Mouse (Mus musculus): ENCODE measurements around the gene Cdhr2.
A peak's percentile ranks its signal among the peaks of the same experiment; 100 is the strongest.

Gene Cdhr2

GRCm38 (mm10) chr13:54701243-54701642 is at the start of gene Cdhr2:
Gene Cdhr2 (plus strand): TSS chr13:54701461.
- no peak for DNase-seq (ENCODE audit: low spot score in 2 of 2)

GRCm38 (mm10) chr13:54660877-54661276 is 40.4 kb upstream of the Cdhr2 start:
- no peak for DNase-seq (ENCODE audit: low spot score in 2 of 2)

- no peak for DNase-seq (ENCODE audit: low spot score in 2 of 2)
These were observed 39.9 kb upstream of the Cdhr2 start for GRCm38 (mm10) chr13:54661358-54661757.

- DNase-seq (ENCODE audit: low spot score in 2 of 2) = no peak
These were observed 37.3 kb upstream of the Cdhr2 start for GRCm38 (mm10) chr13:54663999-54664398.

- DNase-seq (ENCODE audit: low spot score in 2 of 2) = no peak
These were observed 36.8 kb upstream of the Cdhr2 start for GRCm38 (mm10) chr13:54664509-54664908.

GRCm38 (mm10) chr13:54665062-54665461 is 36.2 kb upstream of the Cdhr2 start:
- DNase-seq (ENCODE audit: low spot score in 2 of 2) = no peak

- DNase-seq (ENCODE audit: low spot score in 2 of 2) = no peak
These were observed 30.8 kb upstream of the Cdhr2 start for GRCm38 (mm10) chr13:54670491-54670890.

- no peak for DNase-seq (ENCODE audit: low spot score in 2 of 2)
These were observed 25.2 kb upstream of the Cdhr2 start for GRCm38 (mm10) chr13:54675895-54676590.

GRCm38 (mm10) chr13:54678263-54678662 is 23.0 kb upstream of the Cdhr2 start:
- no peak for DNase-seq (ENCODE audit: low spot score in 2 of 2)

- no peak for DNase-seq (ENCODE audit: low spot score in 2 of 2)
These were observed 20.9 kb upstream of the Cdhr2 start for GRCm38 (mm10) chr13:54680184-54680853.

- DNase-seq (ENCODE audit: low spot score in 2 of 2) = no peak
These were observed 20.0 kb upstream of the Cdhr2 start for GRCm38 (mm10) chr13:54681291-54681690.

- no peak for DNase-seq (ENCODE audit: low spot score in 2 of 2)
These were observed 18.0 kb upstream of the Cdhr2 start for GRCm38 (mm10) chr13:54683301-54683700.

- DNase-seq (ENCODE audit: low spot score in 2 of 2) = no peak
These were observed 16.9 kb upstream of the Cdhr2 start for GRCm38 (mm10) chr13:54684140-54684896.

GRCm38 (mm10) chr13:54685174-54685573 is 16.1 kb upstream of the Cdhr2 start:
- no peak for DNase-seq (ENCODE audit: low spot score in 2 of 2)

GRCm38 (mm10) chr13:54686139-54687053 is 14.9 kb upstream of the Cdhr2 start:
- no peak for DNase-seq (ENCODE audit: low spot score in 2 of 2)

- peak; percentile 73 to 80 for DNase-seq (ENCODE audit: low spot score in 2 of 2)
These were observed 14.2 kb upstream of the Cdhr2 start for GRCm38 (mm10) chr13:54687096-54687495.

- DNase-seq (ENCODE audit: low spot score in 2 of 2) = peak; percentile 98
These were observed 13.5 kb upstream of the Cdhr2 start for GRCm38 (mm10) chr13:54687575-54688424.

- DNase-seq (ENCODE audit: low spot score in 2 of 2) = no peak
These were observed 11.0 kb upstream of the Cdhr2 start for GRCm38 (mm10) chr13:54690151-54690740.

GRCm38 (mm10) chr13:54691737-54692136 is 9.5 kb upstream of the Cdhr2 start:
- DNase-seq (ENCODE audit: low spot score in 2 of 2) = no peak

Measured in frontal cortex, postnatal 10 days (tissue).